In the genomic region with DNA sequence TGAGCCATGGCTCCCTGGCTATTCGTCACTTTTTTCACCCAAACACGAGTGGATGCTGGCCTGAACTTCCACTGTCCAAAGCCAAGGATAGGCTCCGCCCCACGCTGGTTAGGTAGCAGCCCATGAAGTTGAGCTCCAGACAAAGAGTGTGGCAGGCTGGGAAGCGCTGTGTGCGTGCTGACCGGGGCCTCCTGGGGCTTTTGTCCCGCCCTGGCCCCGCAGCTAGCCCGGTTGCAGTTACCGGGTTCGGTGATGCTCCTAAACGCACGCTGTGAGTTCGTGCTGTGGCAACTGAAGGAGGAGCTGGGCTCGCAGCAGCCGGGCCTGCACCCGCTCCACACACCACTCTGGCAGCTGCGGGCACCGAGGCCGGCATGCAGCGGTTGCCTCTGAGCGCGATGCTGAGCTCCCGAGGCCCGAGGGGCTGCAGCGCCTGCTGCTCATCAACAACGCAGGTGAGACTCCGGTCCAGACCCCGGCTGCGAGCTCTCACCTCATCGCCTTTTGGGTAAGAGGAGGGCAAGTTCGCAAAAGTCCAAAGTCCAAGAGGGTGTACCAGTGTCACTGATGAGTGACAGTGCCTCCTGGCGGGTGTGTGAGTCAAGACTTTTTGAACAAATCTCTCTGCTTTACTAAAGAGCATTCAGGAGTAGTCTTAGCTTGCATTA, we compare ENCODE assay signal across 8 mouse cellular contexts. TPM values are rescaled to one million over a fixed set of nuclear protein-coding genes. Genes with fewer than 3 reads are reported as not detected.
A peak's percentile ranks its signal among the peaks of the same experiment; 100 is the strongest.
DNase-seq lines count a peak whose midpoint lies in the region; ATAC-seq lines count a peak whose summit lies in the region.

No protein-coding gene starts in this region.

- H3K9ac ChIP-seq in forebrain, embryonic 15.5 days (replicated peaks), result peak overlapping the region; percentile 58
- peak overlapping the region; percentile 76 for H3K9ac ChIP-seq in hindbrain, embryonic 13.5 days
- H3K9ac ChIP-seq in limb, embryonic 13.5 days, result peak overlapping the region; percentile 79
- H3K9ac ChIP-seq in midbrain, embryonic 14.5 days (replicated peaks; ENCODE audit: low read length), result peak overlapping the region; percentile 57

- ATAC-seq in forebrain, embryonic 15.5 days (replicated peaks), result peak; percentile 48; the same call in 1 of the 2 replicates
- peak; percentile 52 for ATAC-seq in hindbrain, embryonic 13.5 days (ENCODE audit: low FRiP score)
- peak; percentile 75 for ATAC-seq in limb, embryonic 13.5 days (ENCODE audit: low FRiP score, low read depth)
- ATAC-seq in midbrain, embryonic 14.5 days (ENCODE audit: low FRiP score, low TSS enrichment), result peak; percentile 53

- WGBS in forebrain, embryonic 15.5 days, result 2% methylated on average over 34 of the region's 34 CpGs
- 2% methylated on average over 34 of the region's 34 CpGs for WGBS in hindbrain, embryonic 13.5 days
- 1% methylated on average over 34 of the region's 34 CpGs for whole genome bisulfite sequencing in limb, embryonic 13.5 days
- WGBS in midbrain, embryonic 14.5 days, result 1% methylated on average over 34 of the region's 34 CpGs

- H3K36me3 ChIP-seq in forebrain, embryonic 15.5 days, result no peaks in the 10 kb centered on the region
- no peaks in the 10 kb centered on the region for H3K36me3 ChIP-seq in hindbrain, embryonic 13.5 days
- no peaks in the 10 kb centered on the region for H3K36me3 ChIP-seq in limb, embryonic 13.5 days
- no peaks in the 10 kb centered on the region for H3K36me3 ChIP-seq in midbrain, embryonic 14.5 days (ENCODE audit: control insufficient read depth, insufficient read depth, low read length)

- peak overlapping the region; percentile 44 for H3K4me3 ChIP-seq in forebrain, embryonic 15.5 days
- H3K4me3 ChIP-seq in hindbrain, embryonic 13.5 days, result peak overlapping the region; percentile 44
- peak overlapping the region; percentile 56 for H3K4me3 ChIP-seq in limb, embryonic 13.5 days
- peak overlapping the region; percentile 36 for H3K4me3 ChIP-seq in midbrain, embryonic 14.5 days (replicated peaks; ENCODE audit: low read depth, low read length)

- peak overlapping the region; percentile 23; the same call in 1 of the 2 replicates for H3K27ac ChIP-seq in forebrain, embryonic 15.5 days (replicated peaks)
- H3K27ac ChIP-seq in hindbrain, embryonic 13.5 days, result no peak overlapping the region
- peak overlapping the region; percentile 61 for H3K27ac ChIP-seq in limb, embryonic 13.5 days
- H3K27ac ChIP-seq in midbrain, embryonic 14.5 days (replicated peaks; ENCODE audit: low read depth, low read length), result 0 out of 2 replicates have a peak overlapping the region, but pooled peaks have one; percentile 1

- peaks cover 15% of the 10 kb centered on the region for H3K4me1 ChIP-seq in forebrain, embryonic 15.5 days
- H3K4me1 ChIP-seq in hindbrain, embryonic 13.5 days (replicated peaks), result peaks cover 10% of the 10 kb centered on the region
- H3K4me1 ChIP-seq in limb, embryonic 13.5 days, result peaks cover 22% of the 10 kb centered on the region
- H3K4me1 ChIP-seq in midbrain, embryonic 14.5 days (ENCODE audit: control insufficient read depth, insufficient read depth, low read length), result peaks cover 5% of the 10 kb centered on the region; the same call in 1 of the 2 replicates

- no peaks in the 10 kb centered on the region for H3K9me3 ChIP-seq in forebrain, embryonic 15.5 days
- H3K9me3 ChIP-seq in hindbrain, embryonic 13.5 days, result no peaks in the 10 kb centered on the region
- no peaks in the 10 kb centered on the region for H3K9me3 ChIP-seq in limb, embryonic 13.5 days
- H3K9me3 ChIP-seq in midbrain, embryonic 14.5 days (ENCODE audit: control insufficient read depth, low read length), result no peaks in the 10 kb centered on the region

- H3K4me2 ChIP-seq in forebrain, embryonic 15.5 days (replicated peaks), result peak overlapping the region; percentile 74
- H3K4me2 ChIP-seq in hindbrain, embryonic 13.5 days, result peak overlapping the region; percentile 74
- peak overlapping the region; percentile 84 for H3K4me2 ChIP-seq in limb, embryonic 13.5 days (replicated peaks)
- H3K4me2 ChIP-seq in midbrain, embryonic 14.5 days (ENCODE audit: low read length), result peak overlapping the region; percentile 77

- H3K27me3 ChIP-seq in forebrain, embryonic 15.5 days, result no peaks in the 10 kb centered on the region
- 0 out of 2 replicates have a peak, but pooled peaks cover 6% of the 10 kb centered on the region for H3K27me3 ChIP-seq in hindbrain, embryonic 13.5 days
- no peaks in the 10 kb centered on the region for H3K27me3 ChIP-seq in limb, embryonic 13.5 days
- no peaks in the 10 kb centered on the region for H3K27me3 ChIP-seq in midbrain, embryonic 14.5 days (ENCODE audit: control insufficient read depth, insufficient read depth, low read length)

- peak; percentile 20 to 27 for DNase-seq in cerebellum, adult 18-20 months
- DNase-seq in cerebellum, adult 11-12 months, result no peak
- DNase-seq in adipocyte (ENCODE audit: low spot score), result peak; percentile 31
- DNase-seq in midbrain, embryonic 14.5 days, result peak; percentile 74
- peak; percentile 26 for DNase-seq in thymus, postnatal 25 days

RNA-seq across cellular contexts. Expression of gene Spr, which starts 17.4 kb away (rescaled TPM):
- polyA plus RNA-seq in forebrain, embryonic 15.5 days (2015; fragmentation: Nextera tagmentation; extraction: Ambion mirVana), result 29.7 and 34.6 TPM in 2 replicates
- 21.1 and 23.0 TPM in 2 replicates for polyA plus RNA-seq in hindbrain, embryonic 13.5 days (2015; fragmentation: Nextera tagmentation; extraction: Ambion mirVana)
- polyA plus RNA-seq in limb, embryonic 13.5 days (2015; fragmentation: Nextera tagmentation; extraction: Ambion mirVana), result 39.5 and 41.4 TPM in 2 replicates
- polyA plus RNA-seq in midbrain, embryonic 14.5 days (2014; fragmentation: Nextera tagmentation; extraction: Ambion mirVana), result 36.5 and 43.3 TPM in 2 replicates

RNA-seq across cellular contexts. Expression of gene Emx1, which starts 32.2 kb away (rescaled TPM):
- 68.9 and 78.8 TPM in 2 replicates for polyA plus RNA-seq in forebrain, embryonic 15.5 days (2015; fragmentation: Nextera tagmentation; extraction: Ambion mirVana)
- not detected in 2 replicates for polyA plus RNA-seq in hindbrain, embryonic 13.5 days (2015; fragmentation: Nextera tagmentation; extraction: Ambion mirVana)
- 0.60 and 0.64 TPM in 2 replicates for polyA plus RNA-seq in limb, embryonic 13.5 days (2015; fragmentation: Nextera tagmentation; extraction: Ambion mirVana)
- polyA plus RNA-seq in midbrain, embryonic 14.5 days (2014; fragmentation: Nextera tagmentation; extraction: Ambion mirVana), result 1.1 and 1.6 TPM in 2 replicates

Comparison
In these comparisons a context has a peak if more than half of its experiments do, and no peak if none do; other contexts are left out.
1. RNA of gene Emx1, which starts 32.2 kb away (polyA plus RNA-seq): 68.9 to 78.8 TPM in forebrain, embryonic 15.5 days; 1.1 to 1.6 TPM in midbrain, embryonic 14.5 days, 0.60 to 0.64 TPM in limb, embryonic 13.5 days and not detected in hindbrain, embryonic 13.5 days; every median in the first group is over 10 times any median in the second.
2. Peak in every context shown above with its lines, with median percentiles within 50 percentile points of each other: ATAC-seq, H3K4me2 ChIP-seq, H3K4me3 ChIP-seq and H3K9ac ChIP-seq.